Mouse (Mus musculus): ENCODE measurements around the gene Olfr1417.

The Olfr1417 gene

DNA sequence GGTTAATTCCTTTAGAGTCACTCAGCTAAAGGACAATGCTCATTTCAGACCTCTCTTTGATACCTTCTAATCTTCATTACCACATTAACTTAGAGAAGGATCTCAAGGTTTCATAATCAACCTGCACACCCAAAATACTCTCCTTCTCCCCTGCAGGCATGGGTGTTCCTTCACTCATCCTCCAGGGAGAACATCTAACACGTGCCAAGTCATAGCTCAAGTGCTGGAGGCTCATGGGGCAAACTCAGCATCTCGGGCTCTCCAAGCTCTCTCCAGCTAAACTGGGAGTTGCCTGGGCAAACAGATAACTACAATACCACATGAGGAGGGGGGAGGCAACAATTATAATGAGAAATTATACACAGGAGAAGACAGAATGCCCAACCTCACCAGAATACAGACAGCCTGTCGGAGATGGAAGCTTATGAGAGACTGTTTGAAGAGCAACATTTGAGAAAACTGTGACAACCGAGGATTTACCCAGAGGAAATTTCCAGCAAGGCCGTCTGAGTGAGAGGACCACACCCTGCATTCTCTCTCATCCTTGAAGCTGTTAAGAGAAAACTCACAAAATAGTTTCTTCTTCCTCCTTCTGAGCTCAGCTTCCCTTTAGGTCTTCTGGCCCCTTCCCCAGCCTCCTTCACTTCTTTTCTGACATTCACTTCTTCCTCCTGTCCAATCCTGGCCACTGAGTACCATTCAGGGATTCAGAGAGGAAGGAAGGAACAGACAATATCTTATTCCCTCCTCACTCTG lies 28.8 kb downstream of the Olfr1417 start:
- no peak for DNase-seq

DNA sequence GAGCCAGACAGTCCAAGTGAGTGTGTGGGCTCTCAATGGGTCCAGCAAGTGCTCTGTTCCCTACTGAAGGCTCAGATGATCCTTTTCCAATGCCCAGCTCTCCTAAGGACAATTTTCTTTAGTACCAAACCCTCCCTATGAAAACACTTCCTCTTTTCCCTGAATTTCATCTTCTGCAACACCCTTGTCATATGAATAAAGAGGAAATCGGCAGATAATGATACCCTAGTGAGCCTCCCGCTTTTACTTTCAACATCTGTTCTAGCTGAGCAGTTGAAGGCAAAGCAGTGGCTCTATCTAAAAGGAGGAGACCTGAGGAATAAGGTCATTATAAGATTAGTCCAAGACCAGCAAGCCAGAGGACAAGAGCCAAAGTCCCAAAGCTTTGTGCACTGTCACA lies 30.6 kb downstream of the Olfr1417 start:
- no peak for DNase-seq

DNA sequence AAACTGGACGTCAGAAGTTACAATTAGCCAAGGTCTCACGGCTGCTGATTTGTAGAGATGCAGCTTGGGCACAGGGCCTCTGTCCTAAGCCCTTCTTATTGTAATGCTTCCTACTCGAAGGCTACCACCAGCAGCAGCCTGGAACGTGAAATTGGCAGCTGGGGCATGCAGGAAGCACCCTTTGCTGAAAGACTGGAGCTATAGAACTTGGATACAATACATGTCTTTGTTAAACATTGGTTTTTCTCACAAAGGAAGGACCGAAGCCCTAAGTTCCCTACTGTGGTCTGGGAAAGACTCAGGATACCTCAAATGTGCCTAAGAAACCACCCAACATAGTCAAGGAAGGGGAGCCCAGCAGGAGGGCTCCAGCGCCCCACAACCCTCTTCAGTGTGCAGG lies 31.2 kb downstream of the Olfr1417 start:
- DNase-seq: no peak

DNA sequence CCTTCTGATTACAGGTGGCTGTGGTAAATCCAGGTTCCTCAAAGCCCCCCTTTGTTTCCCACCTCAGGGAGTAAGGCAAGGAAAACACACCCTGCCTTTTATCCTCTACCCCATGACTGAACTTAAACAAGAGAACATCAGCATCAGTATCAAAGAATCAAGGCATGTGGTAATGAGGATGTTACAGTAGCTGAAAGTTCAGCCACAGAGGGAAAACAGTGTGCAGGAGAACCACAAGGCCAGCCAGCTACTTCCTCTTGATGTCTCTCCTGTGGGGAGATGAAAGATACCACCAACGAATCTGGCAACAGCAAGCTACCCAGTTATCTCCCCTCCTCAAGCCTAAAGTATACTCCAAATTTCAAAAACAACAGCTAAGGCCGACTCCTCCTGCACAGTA lies 31.8 kb downstream of the Olfr1417 start:
- no peak for DNase-seq

DNA sequence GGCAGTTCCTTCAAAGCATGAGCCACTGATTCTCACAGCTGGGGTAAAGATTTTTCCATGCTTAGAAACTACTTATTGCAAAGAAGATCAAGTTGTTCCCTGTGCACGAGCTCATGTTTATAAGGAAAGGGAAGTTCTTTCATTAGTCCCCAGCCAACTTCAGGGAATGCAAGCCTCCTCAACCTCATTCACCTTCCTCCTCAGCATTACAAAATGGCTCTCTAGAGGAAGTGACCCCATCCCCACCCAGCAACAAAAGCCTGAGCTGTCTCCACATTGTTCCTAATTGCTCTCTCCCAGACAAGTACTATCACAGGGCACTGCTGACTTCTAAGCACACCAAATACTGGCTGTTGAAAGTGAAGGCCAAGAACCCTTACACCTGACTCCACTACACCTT lies 34.6 kb downstream of the Olfr1417 start:
- DNase-seq: no peak

DNA sequence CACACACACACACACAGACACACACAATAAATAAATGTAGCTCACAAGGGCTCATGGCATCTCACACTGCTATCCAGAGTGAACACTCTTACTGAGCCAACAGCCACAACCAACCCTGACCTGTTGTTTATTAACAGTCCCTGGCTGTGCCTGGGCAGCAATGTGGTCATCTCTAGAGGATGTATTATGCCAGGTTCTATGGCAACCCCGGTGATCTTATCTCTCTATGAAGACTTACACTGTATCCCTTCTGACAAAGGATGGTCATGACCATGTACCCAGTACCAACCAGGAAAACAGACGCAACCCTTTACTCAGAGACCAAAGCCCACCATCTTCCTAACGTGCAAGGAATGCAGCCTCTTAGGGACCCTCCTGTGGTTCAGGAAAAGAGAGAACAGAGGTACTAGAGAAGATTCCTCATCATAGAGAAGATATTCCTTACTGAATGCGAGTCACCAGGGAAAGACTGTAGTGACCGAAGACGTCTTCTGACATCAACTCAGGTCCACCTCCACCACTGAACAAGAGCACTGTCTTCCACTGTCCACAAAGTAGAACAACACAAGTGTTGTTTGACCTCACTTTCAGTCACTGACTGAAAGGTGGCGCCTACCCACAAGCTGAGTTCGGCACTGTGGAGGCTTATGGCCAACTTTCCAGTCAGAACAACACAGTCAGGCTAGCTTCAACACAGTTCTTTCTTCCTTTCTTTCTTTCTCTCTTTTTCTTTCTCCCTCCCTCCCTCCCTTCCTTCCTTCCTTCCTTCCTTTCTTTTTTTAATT lies 38.3 kb downstream of the Olfr1417 start:
- no peak for DNase-seq

DNA sequence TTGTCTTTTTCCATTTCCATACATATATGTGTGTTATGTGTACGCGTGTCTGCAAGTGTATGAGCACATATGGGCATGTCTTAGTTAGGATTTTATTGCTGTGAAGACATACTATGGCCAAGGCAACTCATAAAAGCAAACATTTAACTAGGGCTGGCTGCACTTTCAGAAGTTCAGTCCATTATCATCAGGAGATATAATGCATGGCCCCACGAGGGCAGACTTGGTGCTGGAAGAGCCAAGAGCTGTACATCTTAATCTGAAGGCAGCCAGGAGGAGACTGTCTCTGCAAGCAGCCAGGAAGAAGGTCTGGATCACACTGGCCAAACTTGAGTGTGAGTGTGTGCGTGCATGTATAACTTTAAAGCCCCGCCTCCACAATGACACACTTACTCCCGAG lies 44.6 kb downstream of the Olfr1417 start:
- DNase-seq: no peak

DNA sequence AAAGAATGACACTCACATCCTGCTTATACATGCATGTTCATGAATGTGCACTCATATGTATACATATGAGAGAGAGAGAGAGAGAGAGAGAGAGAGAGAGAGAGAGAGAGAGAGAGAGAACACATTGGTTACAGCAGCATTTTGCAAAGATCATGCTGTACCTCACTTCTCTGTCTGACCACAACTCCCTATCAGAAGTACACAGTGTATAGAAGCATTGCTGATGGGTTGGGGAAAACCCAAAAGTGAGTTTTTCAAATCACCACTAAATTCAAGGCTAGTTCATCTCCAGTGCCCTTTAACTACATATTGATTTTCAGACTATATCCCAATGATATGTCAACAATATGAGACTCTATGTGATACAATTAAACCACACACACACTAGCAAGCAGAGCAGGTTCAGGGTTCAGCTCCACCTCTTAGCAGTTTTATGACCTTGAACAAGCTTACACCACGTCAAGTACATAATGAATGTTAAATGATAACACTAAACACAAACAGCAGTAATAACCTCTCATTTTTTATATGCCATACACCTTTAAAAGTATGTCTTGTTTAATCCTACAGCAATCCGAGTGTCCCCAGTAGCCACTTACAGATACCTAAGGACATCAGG lies 45.2 kb downstream of the Olfr1417 start:
- no peak for DNase-seq

DNA sequence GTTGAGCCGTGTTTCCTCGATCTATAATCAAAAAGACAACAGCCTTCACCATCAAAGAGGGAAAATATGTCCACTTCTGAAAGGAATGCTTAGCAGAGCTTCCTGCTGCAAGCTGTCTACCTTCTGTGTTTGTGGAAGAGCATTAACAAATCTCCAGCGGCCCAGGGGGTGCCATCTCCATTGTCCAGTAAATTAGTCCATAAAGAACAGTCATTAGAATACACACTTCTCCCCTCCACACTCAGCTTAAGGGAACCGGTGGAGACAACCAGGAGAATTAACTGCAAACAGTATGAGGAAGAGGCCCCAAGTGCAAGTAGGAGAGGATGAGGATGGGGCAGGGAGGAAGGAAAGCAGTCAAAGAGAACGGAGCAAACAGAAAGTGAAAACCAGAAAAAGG lies 47.2 kb downstream of the Olfr1417 start:
- DNase-seq: no peak

DNA sequence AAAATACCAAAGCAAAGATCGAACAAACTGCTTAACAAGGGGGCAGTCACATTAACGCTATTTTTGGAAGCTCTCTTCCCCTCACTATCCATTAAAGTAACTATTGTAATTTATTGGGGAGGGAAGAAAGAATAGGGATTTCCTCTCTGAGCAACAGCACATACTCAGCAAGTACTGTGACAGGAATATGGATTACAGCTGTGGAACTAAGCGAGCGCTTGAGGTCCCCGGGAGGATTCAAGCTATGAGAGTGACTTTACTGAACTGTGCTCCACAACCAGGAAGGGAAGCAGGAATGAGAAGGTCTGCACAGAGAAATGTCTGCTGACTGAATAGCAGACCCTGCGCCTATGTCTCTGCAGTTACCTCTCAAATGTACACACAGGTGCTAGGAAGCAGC lies 50.1 kb downstream of the Olfr1417 start:
- DNase-seq: no peak

DNA sequence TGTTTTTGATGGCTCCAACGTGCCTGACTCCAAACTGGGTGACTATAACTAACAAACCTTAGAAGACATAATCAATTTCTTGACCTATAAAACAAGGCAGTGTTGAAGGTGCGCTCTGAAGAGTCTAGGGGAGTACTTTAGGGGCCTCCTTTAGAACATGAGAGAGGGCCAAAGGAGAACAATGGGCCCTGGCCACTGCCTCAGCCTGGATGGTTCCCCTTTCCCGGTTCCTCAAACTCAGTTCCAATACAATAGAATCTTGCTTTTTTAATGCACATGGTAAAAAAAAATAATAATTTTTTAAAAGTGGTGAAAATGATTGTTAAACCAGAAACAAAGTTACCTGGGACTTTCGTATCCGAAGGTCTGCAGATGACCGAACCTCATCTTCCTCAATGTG lies 51.2 kb downstream of the Olfr1417 start:
- DNase-seq: no peak

DNA sequence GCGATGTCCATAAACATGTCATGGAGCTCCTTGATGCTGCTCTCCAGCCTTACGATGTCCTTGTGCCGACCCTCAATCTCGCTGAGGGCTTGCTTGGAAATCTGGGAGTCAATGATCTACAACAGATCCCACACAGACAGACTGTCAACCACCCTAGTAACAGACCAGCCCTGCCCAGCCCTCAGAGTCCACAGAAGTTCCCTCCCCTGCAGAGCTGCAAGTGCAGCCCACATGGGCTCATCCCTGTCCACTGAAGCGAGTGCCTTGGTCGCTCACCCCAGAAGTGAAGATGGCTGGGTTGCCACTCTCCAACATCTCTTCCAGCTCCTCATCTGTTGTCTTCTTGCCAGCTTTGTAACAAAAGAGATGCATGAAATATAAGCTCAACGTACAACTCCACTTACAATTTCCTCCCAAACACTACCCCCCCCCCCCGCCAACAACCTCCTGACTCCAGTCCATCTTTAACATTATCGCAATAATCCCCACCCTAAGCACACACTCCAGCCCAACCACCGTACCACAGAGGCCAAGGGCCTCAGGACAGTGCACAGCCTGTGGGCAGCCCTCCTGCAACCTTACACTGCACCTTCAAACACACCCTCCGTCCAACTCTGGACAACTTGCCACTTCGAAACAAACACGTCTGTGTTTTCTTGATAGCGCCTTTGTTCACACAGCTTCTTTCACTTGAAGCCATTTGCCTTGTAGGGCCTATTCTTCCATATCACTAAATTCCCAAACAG lies 53.4 kb downstream of the Olfr1417 start:
- no peak for DNase-seq

DNA sequence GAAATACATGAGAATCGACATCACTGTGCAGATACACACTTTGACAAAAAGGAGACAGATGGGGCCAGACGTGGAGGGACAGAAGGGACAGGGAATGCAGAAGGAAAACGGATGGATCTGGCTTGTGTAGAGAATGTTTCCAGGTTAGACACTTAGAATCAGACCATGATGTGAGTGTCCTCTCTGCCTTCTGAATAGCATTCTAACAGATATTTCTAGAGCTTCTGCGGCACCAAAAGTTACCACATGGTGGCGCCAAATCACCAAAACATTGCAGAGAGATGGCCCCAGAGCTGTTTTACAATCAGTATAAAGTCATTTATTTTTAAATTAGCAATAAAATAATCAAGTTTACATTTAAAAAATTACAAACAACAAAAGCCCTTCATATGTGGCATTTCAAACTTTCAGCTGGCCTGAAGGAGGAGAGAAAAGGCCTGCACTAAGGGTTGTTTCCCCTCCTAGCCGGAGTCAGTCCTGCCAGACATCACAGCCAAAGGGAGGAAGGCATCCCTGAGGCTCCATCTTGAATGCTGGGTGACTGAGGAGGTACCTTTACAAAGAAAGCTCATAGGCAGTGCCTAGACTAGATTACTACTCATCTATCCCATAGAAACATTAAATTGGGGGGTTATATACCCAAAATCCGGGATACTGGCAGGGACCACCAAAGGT lies 61.7 kb downstream of the Olfr1417 start:
- DNase-seq: peak; percentile 37

Measured in cerebellum, adult 9-11 months (tissue).